ENCODE assay signal across 12 mouse cellular contexts in genomic region chr13:43218764-43219163, GRCm38 (mm10). TPM values are rescaled to one million over a fixed set of nuclear protein-coding genes. Genes with fewer than 3 reads are reported as not detected.
A peak's percentile ranks its signal among the peaks of the same experiment; 100 is the strongest.
DNase-seq lines count a peak whose midpoint lies in the region; ATAC-seq lines count a peak whose summit lies in the region.
"Had no signal": no experiment of that assay in that cellular context is flagged by ENCODE, and none has a peak within 500 bp of the region (broad histone marks: within the 10 kb centered on the region; RNA-seq: fewer than 3 reads in every experiment).

No protein-coding gene starts in this region.

- peak; percentile 21 to 64 for DNase-seq in adrenal gland, adult (ENCODE audit: inconsistent age in 2 of 2, low spot score in 1 of 2)
- no peak for DNase-seq in adrenal gland, adult 2 months
- DNase-seq in hindbrain, embryonic 14.5 days (ENCODE audit: low spot score), result no peak
- DNase-seq in hindbrain, embryonic 10.5 days (ENCODE audit: low spot score), result no peak
- DNase-seq: cerebellum, adult 9-11 months; thymus, postnatal 36 days had no signal

- WGBS in hindbrain, embryonic 14.5 days, result 56% methylated on average over 4 of the region's 4 CpGs
- 75% methylated on average over 4 of the region's 4 CpGs for WGBS in hindbrain, embryonic 10.5 days
- 46% methylated on average over 4 of the region's 4 CpGs for WGBS in liver, embryonic 16.5 days (ENCODE audit: insufficient replicate concordance)
- 55% methylated on average over 4 of the region's 4 CpGs for WGBS in liver, embryonic 12.5 days (ENCODE audit: insufficient replicate concordance)
- WGBS in intestine, embryonic 15.5 days, result 57% methylated on average over 4 of the region's 4 CpGs

- H3K27me3 ChIP-seq in hindbrain, embryonic 14.5 days (ENCODE audit: control insufficient read depth, insufficient read depth, low read length), result no peaks in the 10 kb centered on the region
- H3K27me3 ChIP-seq in hindbrain, embryonic 10.5 days (ENCODE audit: insufficient read depth, poor library complexity, severe bottlenecking), result no peaks in the 10 kb centered on the region
- H3K27me3 ChIP-seq in liver, embryonic 16.5 days (ENCODE audit: control insufficient read depth, insufficient read depth, low read depth, low read length), result peaks cover 16% of the 10 kb centered on the region
- peaks cover 45% of the 10 kb centered on the region for H3K27me3 ChIP-seq in liver, embryonic 12.5 days (replicated peaks)
- H3K27me3 ChIP-seq in intestine, embryonic 15.5 days (replicated peaks), result no peaks in the 10 kb centered on the region
- H3K27me3 ChIP-seq: limb, embryonic 13.5 days; Patski had no signal

- H3K9ac ChIP-seq in hindbrain, embryonic 14.5 days, result no peak overlapping the region
- H3K9ac ChIP-seq in liver, embryonic 16.5 days (ENCODE audit: low read depth, low read length), result no peak overlapping the region
- H3K9ac ChIP-seq in liver, embryonic 12.5 days, result no peak overlapping the region
- H3K9ac ChIP-seq in intestine, embryonic 15.5 days, result no peak overlapping the region
- H3K9ac ChIP-seq: limb, embryonic 13.5 days had no signal

- ATAC-seq in hindbrain, embryonic 14.5 days (ENCODE audit: low FRiP score), result no peak
- ATAC-seq in liver, embryonic 16.5 days (ENCODE audit: low read depth), result no peak
- ATAC-seq in liver, embryonic 12.5 days, result no peak
- peak; percentile 21 for ATAC-seq in granulocyte monocyte progenitor cell, adult 5-6 weeks (replicated peaks; ENCODE audit: poor library complexity, severe bottlenecking)
- no peak for ATAC-seq in intestine, embryonic 15.5 days
- ATAC-seq: Patski had no signal

- no peaks in the 10 kb centered on the region for H3K36me3 ChIP-seq in hindbrain, embryonic 14.5 days (replicated peaks; ENCODE audit: control insufficient read depth, insufficient read depth)
- H3K36me3 ChIP-seq in hindbrain, embryonic 10.5 days, result no peaks in the 10 kb centered on the region
- H3K36me3 ChIP-seq in liver, embryonic 16.5 days (ENCODE audit: control insufficient read depth, insufficient read depth), result no peaks in the 10 kb centered on the region
- no peaks in the 10 kb centered on the region for H3K36me3 ChIP-seq in liver, embryonic 12.5 days
- H3K36me3 ChIP-seq in intestine, embryonic 15.5 days, result no peaks in the 10 kb centered on the region
- H3K36me3 ChIP-seq: limb, embryonic 13.5 days had no signal

- H3K4me1 ChIP-seq in hindbrain, embryonic 14.5 days (replicated peaks; ENCODE audit: control insufficient read depth, insufficient read depth, low read length), result peaks cover 26% of the 10 kb centered on the region
- peaks cover 21% of the 10 kb centered on the region for H3K4me1 ChIP-seq in hindbrain, embryonic 10.5 days (replicated peaks)
- peaks cover 20% of the 10 kb centered on the region for H3K4me1 ChIP-seq in liver, embryonic 16.5 days (ENCODE audit: control insufficient read depth, low read depth, low read length)
- peaks cover 36% of the 10 kb centered on the region for H3K4me1 ChIP-seq in liver, embryonic 12.5 days
- 0 out of 2 replicates have a peak, but pooled peaks cover 2% of the 10 kb centered on the region for H3K4me1 ChIP-seq in intestine, embryonic 15.5 days (replicated peaks)

- H3K9me3 ChIP-seq in hindbrain, embryonic 14.5 days (ENCODE audit: control insufficient read depth, low read length), result no peaks in the 10 kb centered on the region
- H3K9me3 ChIP-seq in hindbrain, embryonic 10.5 days, result no peaks in the 10 kb centered on the region
- no peaks in the 10 kb centered on the region for H3K9me3 ChIP-seq in liver, embryonic 16.5 days (replicated peaks; ENCODE audit: control insufficient read depth, low read length)
- no peaks in the 10 kb centered on the region for H3K9me3 ChIP-seq in liver, embryonic 12.5 days (replicated peaks)
- no peaks in the 10 kb centered on the region for H3K9me3 ChIP-seq in intestine, embryonic 15.5 days
- H3K9me3 ChIP-seq: limb, embryonic 13.5 days had no signal

- no peak overlapping the region for H3K4me2 ChIP-seq in hindbrain, embryonic 14.5 days (replicated peaks)
- no peak overlapping the region for H3K4me2 ChIP-seq in liver, embryonic 16.5 days (ENCODE audit: low read depth, low read length)
- no peak overlapping the region for H3K4me2 ChIP-seq in liver, embryonic 12.5 days
- no peak overlapping the region for H3K4me2 ChIP-seq in intestine, embryonic 15.5 days (replicated peaks)
- H3K4me2 ChIP-seq: limb, embryonic 13.5 days had no signal

- 0 out of 2 replicates have a peak overlapping the region, but pooled peaks have one; percentile 5 for H3K27ac ChIP-seq in hindbrain, embryonic 14.5 days
- H3K27ac ChIP-seq in hindbrain, embryonic 10.5 days, result no peak overlapping the region
- H3K27ac ChIP-seq in liver, embryonic 16.5 days (ENCODE audit: low read length), result 0 out of 2 replicates have a peak overlapping the region, but pooled peaks have one; percentile 9
- no peak overlapping the region for H3K27ac ChIP-seq in liver, embryonic 12.5 days
- no peak overlapping the region for H3K27ac ChIP-seq in intestine, embryonic 15.5 days
- H3K27ac ChIP-seq: limb, embryonic 13.5 days had no signal

- H3K4me3 ChIP-seq in hindbrain, embryonic 14.5 days (replicated peaks; ENCODE audit: low read length), result no peak overlapping the region
- H3K4me3 ChIP-seq in hindbrain, embryonic 10.5 days, result no peak overlapping the region
- H3K4me3 ChIP-seq in liver, embryonic 16.5 days (ENCODE audit: low read depth, low read length), result no peak overlapping the region
- no peak overlapping the region for H3K4me3 ChIP-seq in liver, embryonic 12.5 days
- H3K4me3 ChIP-seq in intestine, embryonic 15.5 days (replicated peaks), result no peak overlapping the region
- H3K4me3 ChIP-seq: limb, embryonic 13.5 days had no signal

RNA-seq across cellular contexts. Expression of gene Tbc1d7, which starts 47.5 kb away (rescaled TPM):
- 10 to 100 TPM; 16.1 to 22.6 TPM for total RNA-seq in adrenal gland, adult 2 months (2021)
- polyA plus RNA-seq in adrenal gland, adult 2 months (2012; rRNA removed), result 12.6 and 19.5 TPM in 2 replicates
- 82.5 and 91.4 TPM in 2 replicates for polyA plus RNA-seq in hindbrain, embryonic 14.5 days (2014; fragmentation: Nextera tagmentation; extraction: Ambion mirVana)
- 62.8 and 73.2 TPM in 2 replicates for polyA plus RNA-seq in hindbrain, embryonic 10.5 days (2016; fragmentation: Nextera tagmentation; extraction: Ambion mirVana)
- polyA plus RNA-seq in liver, embryonic 16.5 days (2015; fragmentation: Nextera tagmentation; extraction: Ambion mirVana), result 10.4 TPM in 2 replicates
- polyA plus RNA-seq in liver, embryonic 12.5 days (2016; fragmentation: Nextera tagmentation; extraction: Ambion mirVana), result 20.0 and 20.7 TPM in 2 replicates
- total RNA-seq in granulocyte monocyte progenitor cell, adult 5-6 weeks (2014; fragmentation: Nextera tagmentation), result 16.7 and 34.8 TPM in 2 replicates
- 8.2 and 12.7 TPM in 2 replicates for total RNA-seq in granulocyte monocyte progenitor cell, adult 5-6 weeks (2017)
- 33.4 and 34.2 TPM in 2 replicates for polyA plus RNA-seq in intestine, embryonic 15.5 days (2015; fragmentation: Nextera tagmentation; extraction: Ambion mirVana)

Comparison
In these comparisons a context has a peak if more than half of its experiments do, and no peak if none do; other contexts are left out.
1. DNase-seq: peak in adrenal gland, adult (2 of 2); none in adrenal gland, adult 2 months (single experiment), hindbrain, embryonic 14.5 days (single experiment) and hindbrain, embryonic 10.5 days (single experiment).
2. H3K27ac ChIP-seq: peak in hindbrain, embryonic 14.5 days (single experiment) and liver, embryonic 16.5 days (single experiment); none in hindbrain, embryonic 10.5 days (single experiment), liver, embryonic 12.5 days (single experiment) and intestine, embryonic 15.5 days (single experiment).